Mouse (Mus musculus) frontal cortex, postnatal 14 days (tissue): ENCODE data around the gene Suz12.

ENCODE experiments used
- DNase-seq, 2 experiments: peaks; one replicate each; pipeline ENCODE4 v3.0.0; 2022; ENCODE audit warnings: low spot score in 2 of 2

Suz12 gene

DNA sequence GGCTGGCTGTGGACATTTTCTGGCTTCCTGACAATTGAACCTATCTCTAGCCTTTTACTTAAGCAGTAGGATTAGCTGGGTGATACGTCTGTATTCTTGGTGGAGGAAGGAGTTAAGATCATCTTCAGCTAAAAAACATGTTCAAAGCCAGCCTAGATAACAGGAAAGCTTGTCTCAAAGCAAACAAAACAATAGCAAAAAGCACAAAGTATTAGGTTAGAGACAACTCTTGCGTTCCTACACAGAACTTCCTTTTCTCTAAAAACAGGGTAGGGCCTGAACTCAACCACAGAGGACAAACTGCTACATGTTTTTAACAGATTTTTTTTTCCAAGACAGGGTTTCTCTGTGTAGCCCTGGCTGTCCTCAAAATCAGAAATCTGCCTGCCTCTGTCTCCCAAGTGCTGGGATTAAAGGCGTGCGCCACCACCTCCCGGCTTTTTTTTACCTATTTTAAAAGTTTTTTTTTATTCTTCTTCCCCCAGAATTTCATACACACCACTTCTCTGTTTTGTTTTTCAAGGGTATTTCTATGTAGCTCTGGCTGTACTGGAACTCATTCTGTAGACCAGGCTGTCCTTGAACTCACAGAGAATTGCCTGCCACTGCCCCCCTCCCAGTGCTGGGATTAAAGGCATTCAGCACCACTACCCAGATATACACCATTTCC, 82.8 kb downstream of the Suz12 start:
- no peak for DNase-seq

DNA sequence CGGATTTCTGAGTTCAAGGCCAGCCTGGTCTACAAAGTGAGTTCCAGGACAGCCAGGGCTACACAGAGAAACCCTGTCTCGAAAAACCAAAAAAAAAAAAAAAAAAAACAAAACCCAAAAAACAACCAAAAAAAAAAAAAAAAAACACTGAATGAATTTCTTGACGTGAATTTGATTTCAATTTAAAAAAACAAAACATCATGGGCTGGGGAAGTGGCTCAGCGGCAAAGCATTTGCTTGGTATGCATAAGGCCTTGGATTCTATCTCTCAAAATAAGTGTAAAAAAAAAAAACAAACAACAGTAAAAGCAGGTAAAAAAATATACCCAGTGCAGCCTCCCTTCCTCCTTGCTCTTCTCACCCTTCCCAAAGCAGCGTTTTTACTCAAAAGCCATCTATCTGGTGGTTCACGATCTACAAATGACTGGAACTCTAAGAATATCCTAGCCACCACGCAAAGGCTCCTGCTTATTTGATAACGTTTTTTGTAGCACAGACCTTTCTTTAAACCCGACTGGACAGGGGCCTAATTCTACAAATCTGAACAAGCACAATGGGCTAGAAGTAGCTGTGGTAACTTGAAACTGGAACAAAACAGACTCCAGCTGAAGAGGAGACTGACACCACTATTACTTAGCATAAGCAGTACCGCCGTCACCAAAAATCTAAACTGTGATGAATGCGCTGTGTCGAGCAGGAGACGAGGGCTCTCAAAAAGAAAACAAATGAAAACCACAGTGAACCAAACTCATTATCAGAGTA, 85.1 kb downstream of the Suz12 start:
- DNase-seq, result no peak

GRCm38 (mm10) chr11:80078831-80079230, 85.9 kb downstream of the Suz12 start:
- no peak for DNase-seq

GRCm38 (mm10) chr11:80079751-80080150, 86.8 kb downstream of the Suz12 start:
- no peak for DNase-seq

- no peak for DNase-seq
These were observed 87.5 kb downstream of the Suz12 start for GRCm38 (mm10) chr11:80080381-80080825.

GRCm38 (mm10) chr11:80080826-80081728, 88.2 kb downstream of the Suz12 start, which contains the start of gene Crlf3:
TSS of gene Crlf3 (minus strand) at chr11:80080991.
- DNase-seq, result peak; percentile 81

DNA sequence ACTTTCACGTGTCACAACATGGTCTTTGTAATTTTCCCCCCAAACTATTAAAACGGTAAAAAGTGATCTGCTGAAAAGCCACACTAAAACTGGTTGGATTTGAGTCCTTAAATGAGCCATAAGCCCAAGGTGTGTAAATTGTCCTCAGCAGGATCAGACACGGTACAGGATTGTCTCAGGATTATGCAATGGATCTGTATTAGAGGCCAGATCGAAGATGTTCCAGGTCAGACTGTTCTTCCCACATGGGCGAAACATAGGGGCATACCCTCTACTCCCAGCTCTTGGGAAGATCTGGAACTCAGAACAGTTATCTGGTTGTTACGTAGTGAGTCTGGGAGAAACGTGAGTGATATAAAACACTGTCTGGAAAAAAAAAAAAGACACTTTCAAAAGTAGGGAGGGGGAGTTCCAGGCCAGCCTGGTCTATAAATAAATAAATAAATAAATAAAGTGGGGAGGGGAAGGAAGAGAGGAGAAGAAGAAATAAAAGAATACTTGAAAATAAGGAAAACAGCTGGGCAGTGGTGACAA, 88.9 kb downstream of the Suz12 start:
- no peak for DNase-seq
